Mouse (Mus musculus): ENCODE results near the gene Tars2.

The Tars2 gene

DNA sequence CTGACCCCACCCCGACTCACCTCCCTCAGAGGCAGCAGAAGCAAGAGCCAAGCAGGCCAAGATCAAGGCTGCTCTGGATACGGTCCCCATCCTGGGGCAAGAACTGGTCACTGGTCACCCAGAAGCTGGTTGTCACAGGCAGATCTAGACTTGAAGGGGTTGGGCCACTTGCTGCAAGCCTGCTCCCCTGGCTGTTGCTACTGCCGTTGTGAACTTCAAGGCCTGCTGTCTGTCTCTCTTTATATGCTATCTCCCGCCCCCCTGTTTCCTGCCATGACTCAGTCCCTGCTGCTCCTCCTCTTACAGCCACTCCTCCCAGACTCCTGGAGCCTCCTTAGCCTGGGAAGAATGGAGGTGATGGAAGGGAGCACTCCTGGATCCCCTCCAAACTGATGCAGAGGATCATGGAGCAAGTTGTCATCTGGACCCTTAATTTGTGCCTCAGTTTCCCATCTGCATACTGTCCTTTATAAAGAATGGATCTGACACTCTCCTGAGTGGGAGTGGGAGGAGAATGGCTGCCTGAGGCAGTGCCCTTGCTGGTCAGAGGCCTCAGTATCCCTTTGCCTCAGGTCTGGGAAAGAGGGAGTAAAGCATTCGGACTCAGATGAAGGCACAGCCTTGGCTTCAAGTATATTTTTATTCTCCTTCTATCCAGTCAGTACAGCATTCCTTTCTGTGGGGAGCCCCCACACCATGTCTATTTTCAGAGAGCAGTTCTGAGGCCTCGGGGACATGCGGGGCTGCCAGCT is 20.5 kb downstream of the Tars2 start, which contains the start of gene Ecm1:
Gene Ecm1, minus strand, starts transcription at position 217 of the 752 bp plus-strand sequence.
- in situ Hi-C loops (cut with MboI; ENCODE audit: low pct_unique_long_range_greater_than_20kb in 1 of 2, low sequenced_read_pairs in 2 of 2, unreplicated experiment in 1 of 2), result no loop called here

DNA sequence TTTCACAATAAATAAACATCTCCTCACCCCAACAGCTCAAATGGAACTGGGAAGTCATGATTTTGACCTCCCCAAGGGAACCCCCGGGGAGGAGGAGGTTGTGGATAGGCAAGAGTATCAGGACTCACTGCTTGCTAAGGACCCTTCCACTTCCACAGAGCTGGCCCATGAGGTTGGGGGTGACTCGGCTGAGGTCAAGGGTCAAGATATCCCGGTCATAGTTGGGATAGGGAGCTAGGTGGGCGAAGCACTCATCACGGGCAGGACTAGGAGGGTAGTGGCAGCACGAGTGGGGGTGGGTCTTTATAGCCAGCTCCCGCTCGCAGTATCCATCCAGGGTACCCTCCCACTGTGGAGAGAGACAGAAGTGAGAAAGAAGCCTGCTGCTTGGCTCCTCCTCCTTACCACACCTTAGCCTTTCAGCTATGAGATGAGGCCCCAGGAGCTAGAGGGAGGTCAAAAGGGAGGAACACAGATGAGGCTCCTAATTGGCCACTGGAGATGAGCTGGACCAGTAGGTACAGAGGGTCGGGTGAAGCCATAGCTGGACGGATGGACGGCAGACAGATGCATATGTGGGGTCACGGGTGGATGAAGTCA is 24.8 kb downstream of the Tars2 start:
- in situ Hi-C loops (cut with MboI; ENCODE audit: low pct_unique_long_range_greater_than_20kb in 1 of 2, low sequenced_read_pairs in 2 of 2, unreplicated experiment in 1 of 2), result no loop called here

DNA sequence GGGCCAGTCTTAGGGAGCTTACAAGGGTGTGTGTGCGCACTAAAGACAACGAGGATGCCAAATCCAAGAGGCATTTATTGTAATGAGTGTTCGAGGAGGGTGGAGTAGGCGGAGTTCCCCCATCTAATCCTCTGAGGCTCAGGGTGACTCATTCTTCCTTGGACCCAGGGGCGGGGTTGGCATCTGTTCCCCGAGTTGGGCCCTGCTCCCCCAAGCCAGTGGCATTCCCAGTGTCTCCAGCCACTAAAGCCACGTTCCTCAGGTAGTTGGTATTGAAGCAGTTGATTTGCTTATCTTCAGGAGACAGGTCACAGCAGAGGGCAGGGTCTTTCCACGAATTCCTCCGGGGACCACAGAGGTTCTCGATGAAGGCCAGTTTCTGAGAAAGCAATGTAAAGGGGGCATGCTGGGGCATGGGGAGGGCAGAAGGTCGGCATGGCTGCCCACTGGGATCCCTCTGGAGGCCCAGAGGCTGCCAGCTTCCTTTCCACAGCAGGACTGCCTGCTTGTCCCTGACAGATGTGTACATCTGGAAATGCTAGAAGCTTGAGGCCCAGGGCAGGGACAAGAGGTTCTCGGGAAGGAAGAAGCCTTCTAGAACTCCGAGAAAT is 25.8 kb downstream of the Tars2 start:
- in situ Hi-C loops (cut with MboI; ENCODE audit: low pct_unique_long_range_greater_than_20kb in 1 of 2, low sequenced_read_pairs in 2 of 2, unreplicated experiment in 1 of 2), result no loop called here

DNA sequence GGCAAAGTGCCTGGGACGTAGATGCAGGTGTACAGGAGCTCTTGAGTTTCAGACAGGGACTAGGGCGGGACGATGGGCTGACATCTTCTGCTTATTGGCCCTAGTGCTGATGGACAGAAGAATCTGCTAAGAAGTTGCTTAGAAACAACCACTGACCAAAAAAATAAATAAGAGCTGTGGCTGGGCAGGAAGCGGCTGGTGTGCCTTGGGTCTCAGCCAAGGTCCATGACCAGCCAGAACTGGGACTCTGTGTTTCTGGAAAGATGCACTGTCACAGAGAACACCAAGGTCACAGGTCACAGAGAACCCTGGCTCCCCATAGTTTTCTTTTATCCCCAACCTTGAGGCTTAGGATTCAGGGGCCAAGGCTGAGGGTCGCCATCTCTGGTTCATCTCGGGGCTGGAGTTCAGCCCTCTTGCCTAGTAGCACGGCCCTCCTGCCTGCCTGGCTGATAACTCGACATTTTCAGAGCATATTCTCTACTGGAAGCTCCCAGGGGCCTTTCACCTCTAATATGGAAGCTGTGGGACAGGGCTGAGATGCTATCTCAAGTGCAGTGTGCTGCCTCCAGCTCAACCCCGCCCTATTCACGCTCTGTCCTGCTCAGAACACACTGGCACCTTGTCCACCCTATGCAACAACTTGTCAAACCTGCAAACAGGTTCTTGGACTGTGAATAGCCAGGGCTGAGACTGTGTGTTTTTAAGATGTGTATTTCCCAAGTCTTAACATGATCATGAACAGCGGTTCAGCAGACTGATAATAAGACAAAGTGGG is 27.1 kb downstream of the Tars2 start:
- in situ Hi-C loops (cut with MboI; ENCODE audit: low pct_unique_long_range_greater_than_20kb in 1 of 2, low sequenced_read_pairs in 2 of 2, unreplicated experiment in 1 of 2), result no loop called here

DNA sequence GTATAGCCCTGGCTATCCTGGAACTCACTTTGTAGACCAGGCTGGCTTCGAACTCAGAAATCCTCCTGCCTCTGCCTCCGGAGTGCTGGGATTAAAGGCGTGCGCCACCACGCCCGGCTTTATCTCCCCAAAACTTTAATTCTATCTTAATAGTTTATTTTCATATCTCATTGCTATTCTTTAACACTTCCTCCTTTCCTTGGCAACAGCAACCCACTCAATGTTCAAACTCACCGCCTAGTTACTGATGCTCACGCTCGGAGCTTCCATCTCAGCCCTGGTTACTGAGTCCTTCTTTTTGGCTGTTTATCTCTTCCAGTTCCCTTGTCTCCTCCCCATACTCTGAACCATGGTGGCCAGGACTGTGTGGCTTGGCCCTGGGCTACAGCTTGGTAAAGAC is 27.7 kb downstream of the Tars2 start:
- in situ Hi-C loops (cut with MboI; ENCODE audit: low pct_unique_long_range_greater_than_20kb in 1 of 2, low sequenced_read_pairs in 2 of 2, unreplicated experiment in 1 of 2), result no loop called here

DNA sequence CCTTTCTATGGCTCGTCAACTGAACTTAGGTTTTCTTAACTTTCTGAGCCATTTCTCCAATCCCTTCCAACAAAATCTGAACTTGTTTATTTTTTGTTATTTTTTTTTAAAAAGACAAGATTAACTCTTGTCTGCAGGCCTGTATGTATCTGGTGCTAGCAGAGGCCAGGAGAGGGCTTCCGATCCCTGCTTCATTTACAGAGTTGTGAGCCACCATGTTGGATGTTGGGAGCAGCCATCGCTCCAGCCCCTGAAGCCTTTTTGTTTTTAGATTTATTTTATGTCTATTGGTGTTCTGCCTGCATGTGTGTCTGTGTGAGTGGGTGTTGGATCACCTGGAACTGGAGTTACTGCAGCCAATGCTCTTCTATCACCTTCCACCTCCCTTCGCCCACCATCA is 28.2 kb downstream of the Tars2 start:
- in situ Hi-C loops (cut with MboI; ENCODE audit: low pct_unique_long_range_greater_than_20kb in 1 of 2, low sequenced_read_pairs in 2 of 2, unreplicated experiment in 1 of 2), result no loop called here

DNA sequence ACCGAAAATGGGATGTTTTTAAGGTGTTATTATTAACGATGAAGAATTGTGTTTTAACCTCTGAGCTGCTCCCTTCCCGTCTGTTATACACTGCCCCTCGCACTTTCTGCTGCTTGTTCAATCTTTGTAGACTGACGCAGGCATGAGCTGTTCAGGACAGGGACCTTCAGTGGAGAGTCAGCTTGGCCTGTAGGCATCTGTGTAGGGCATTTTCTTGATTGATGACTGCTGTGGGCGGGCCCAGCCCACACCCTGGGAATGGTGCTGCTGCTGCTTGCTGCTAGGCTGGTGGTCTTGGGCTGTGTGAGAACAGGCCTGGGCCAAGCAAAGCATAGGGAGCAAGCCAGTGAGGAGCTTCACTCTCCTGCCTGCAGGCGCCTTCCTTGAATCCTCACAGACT is 29.6 kb downstream of the Tars2 start:
- in situ Hi-C loops (cut with MboI; ENCODE audit: low pct_unique_long_range_greater_than_20kb in 1 of 2, low sequenced_read_pairs in 2 of 2, unreplicated experiment in 1 of 2), result no loop called here

DNA sequence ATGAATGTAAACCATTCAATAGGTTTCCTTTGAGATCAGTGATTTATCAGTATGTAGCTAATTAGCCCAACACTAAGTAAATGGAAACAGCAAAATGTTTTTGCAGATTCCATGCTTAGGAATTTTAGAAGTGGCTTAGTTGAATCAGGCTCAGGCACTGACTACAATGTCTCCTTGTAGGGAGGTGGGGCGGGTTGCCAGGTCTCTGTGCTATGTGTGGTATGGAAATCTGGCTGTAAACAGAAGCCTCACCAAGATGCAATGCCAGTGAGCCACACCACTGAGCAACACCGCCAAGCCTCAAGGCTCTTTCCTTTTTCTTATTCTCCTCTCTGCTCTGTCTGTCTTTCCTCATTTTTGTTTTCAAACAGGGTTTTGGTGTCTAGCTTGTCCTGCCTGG is 31.1 kb downstream of the Tars2 start:
- in situ Hi-C loops (cut with MboI; ENCODE audit: low pct_unique_long_range_greater_than_20kb in 1 of 2, low sequenced_read_pairs in 2 of 2, unreplicated experiment in 1 of 2), result no loop called here

DNA sequence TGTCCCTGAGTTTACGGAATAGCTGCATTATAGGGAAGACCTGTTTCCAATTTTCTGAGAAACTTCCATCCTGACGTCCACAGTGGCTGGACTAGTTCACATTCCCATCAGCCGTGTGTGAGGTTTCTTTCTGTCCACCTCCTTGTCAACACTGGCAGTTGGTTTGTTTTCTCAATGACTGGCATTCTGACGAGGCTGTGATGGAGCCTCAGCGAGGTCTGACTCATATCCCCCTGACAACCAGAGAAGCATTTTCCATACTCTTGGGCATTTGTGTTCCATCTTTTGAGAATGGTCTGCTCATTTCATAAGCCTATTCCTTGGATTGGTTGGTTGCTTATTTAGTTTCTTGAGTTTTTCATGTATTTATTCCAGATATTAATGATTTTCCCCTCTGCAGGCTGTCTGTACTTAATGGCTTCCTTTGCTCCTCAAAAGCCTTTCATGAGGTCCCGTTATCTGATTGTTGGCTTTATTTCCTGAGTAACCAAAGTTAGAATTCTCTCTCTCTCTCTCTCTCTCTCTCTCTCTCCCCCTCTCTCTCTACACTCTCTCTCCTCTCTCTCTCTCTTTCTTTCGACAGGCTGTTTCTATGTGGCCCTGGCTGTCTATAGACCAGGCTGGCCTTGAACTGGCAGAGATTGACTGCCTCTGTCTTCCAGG is 33.2 kb downstream of the Tars2 start:
- in situ Hi-C loops (cut with MboI; ENCODE audit: low pct_unique_long_range_greater_than_20kb in 1 of 2, low sequenced_read_pairs in 2 of 2, unreplicated experiment in 1 of 2), result no loop called here

DNA sequence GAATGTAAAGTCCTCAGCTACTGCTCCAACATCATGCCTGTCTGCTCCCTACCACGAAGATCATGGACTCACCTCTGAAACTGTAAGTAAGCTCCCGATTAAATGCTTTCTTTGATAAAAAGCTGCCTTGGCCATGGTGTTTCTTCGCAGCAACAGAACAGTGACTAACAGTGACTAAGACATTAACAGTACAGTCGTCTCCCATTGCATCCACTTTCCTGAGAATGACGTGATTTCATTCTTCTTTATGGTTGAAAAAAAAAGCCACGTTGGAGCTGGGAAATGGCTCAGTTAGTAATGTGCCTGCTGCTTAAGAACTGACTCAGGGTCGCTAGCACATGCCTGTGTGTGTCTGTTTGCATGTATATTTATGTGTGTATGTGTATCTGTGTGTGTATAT is 34.1 kb downstream of the Tars2 start:
- in situ Hi-C loops (cut with MboI; ENCODE audit: low pct_unique_long_range_greater_than_20kb in 1 of 2, low sequenced_read_pairs in 2 of 2, unreplicated experiment in 1 of 2), result no loop called here

DNA sequence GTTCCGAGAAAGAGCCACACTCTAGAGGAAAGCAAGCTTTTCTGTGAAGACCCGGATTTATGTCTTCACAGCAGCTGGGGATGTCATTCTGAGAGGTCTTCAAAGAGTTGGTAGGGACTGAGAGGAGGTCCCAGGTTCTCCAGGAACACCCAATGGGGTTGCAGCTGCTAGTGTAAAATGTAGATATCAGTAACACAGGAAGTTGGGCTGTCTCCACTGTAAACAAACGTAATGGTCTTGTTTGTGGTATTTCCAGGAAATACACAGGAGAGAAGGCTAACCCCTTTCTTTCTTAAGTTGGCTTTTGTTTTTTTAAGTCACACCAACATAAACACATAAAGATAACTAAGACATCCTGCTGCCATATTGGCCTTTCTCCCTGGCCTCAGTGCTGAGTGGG is 37.6 kb downstream of the Tars2 start:
- in situ Hi-C loops (cut with MboI; ENCODE audit: low pct_unique_long_range_greater_than_20kb in 1 of 2, low sequenced_read_pairs in 2 of 2, unreplicated experiment in 1 of 2), result loop anchor here in 1 of 2 experiments (25.0 kb wide), 1 partner anchor 210 kb away; no protein-coding TSS in a partner anchor

DNA sequence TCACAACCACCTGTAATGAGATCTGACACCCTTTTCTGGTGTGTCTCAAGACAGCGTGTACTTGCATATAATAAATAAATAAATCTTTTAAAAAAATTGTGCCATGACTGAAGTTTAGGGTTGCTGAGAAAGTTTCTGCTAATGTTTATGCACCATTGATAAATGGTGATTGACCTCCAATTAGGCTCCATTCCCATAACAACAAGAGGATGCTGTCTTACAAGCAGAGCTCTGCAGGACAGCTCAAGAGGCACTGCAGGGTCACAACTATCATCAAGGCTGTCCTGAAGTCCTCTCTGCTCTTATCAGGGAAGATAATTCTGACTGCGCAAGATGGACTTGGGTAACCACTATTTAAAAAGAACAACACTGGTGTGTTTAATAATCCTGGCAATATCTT is 41.9 kb downstream of the Tars2 start:
- in situ Hi-C loops (cut with MboI; ENCODE audit: low pct_unique_long_range_greater_than_20kb in 1 of 2, low sequenced_read_pairs in 2 of 2, unreplicated experiment in 1 of 2), result loop anchor here in 1 of 2 experiments (25.0 kb wide), 1 partner anchor 206 kb away; no protein-coding TSS in a partner anchor

DNA sequence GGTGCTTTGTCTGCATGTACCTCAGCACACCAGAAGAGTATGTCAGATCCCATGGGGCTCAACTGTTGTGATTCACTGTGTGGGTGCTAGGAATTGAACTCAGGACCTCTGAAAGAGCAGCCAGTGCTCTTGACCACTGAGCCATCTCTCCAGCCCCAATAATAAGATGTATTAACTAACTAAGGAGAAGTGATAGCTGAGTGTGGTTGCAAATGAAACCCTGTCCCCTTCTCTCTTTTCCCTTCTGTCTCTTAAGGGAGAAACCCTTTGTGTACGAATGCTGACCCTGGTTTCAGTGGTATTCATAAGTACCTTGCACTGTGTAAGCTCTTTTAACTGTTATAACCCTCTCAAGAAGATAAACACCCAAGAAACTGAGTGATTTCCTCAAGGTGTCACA is 43.9 kb downstream of the Tars2 start:
- in situ Hi-C loops (cut with MboI; ENCODE audit: low pct_unique_long_range_greater_than_20kb in 1 of 2, low sequenced_read_pairs in 2 of 2, unreplicated experiment in 1 of 2), result loop anchor here in 1 of 2 experiments (25.0 kb wide), 1 partner anchor 204 kb away; no protein-coding TSS in a partner anchor

DNA sequence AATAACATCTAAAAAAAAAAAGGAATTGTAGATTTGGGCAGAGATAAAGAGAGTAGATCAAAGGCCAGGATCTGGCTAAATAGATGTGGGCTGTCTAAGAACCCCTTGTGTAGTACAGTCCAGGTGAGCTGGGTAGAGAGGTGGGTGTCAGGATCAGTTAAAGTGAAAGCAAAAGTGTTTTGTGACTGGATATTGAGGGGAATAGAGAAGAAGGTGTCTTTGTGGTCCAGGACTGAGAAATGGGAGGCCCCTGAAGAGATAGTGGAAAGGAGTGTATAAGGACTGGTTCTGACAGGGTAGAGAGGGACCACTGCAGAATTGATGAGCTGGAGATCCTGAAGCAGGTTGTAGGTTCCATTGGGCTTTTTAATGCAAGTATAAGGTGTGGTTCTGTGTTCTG is 50.0 kb downstream of the Tars2 start:
- in situ Hi-C loops (cut with MboI; ENCODE audit: low pct_unique_long_range_greater_than_20kb in 1 of 2, low sequenced_read_pairs in 2 of 2, unreplicated experiment in 1 of 2), result loop anchor here in 1 of 2 experiments (25.0 kb wide), 1 partner anchor 198 kb away; no protein-coding TSS in a partner anchor

DNA sequence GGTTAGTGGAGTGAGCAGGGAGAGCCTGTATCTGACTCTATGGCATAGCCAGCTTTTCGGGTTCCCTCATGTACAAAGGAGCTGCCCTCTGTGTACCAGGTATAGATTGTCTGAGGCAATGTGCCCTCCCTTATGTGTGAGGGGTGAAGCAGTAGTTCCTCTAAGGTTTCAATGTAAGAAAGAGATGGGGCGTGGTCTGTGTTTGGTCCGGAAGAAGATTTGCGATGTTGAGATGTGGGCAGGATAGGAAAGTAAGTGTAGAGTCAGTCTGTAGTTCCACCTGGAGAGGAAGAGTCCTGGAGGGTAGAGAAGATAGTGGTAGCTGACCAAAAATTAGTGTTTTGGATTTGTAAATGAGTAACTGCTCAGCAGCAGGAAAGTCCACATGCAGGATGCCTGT is 51.0 kb downstream of the Tars2 start:
- in situ Hi-C loops (cut with MboI; ENCODE audit: low pct_unique_long_range_greater_than_20kb in 1 of 2, low sequenced_read_pairs in 2 of 2, unreplicated experiment in 1 of 2), result loop anchor here in 1 of 2 experiments (25.0 kb wide), 1 partner anchor 197 kb away; no protein-coding TSS in a partner anchor

DNA sequence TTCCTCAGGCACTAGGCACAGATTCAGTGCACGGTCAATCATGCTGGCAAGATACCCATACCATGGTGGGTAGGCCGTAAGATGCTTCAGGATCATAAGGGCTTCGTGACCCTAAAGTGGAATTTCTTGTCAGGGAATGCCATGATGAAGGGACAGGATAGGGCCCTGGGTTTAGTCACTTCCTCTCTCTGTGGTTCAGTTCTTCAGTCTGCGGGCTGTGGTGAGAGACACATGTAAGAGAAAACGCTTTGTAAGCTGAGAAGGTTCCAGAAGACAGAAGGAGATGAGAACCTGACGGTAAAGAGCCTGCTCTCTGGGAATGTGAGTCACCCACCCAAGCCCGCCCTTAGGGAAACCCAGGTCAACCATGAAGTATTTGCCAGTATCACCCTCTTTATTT is 52.5 kb downstream of the Tars2 start:
- in situ Hi-C loops (cut with MboI; ENCODE audit: low pct_unique_long_range_greater_than_20kb in 1 of 2, low sequenced_read_pairs in 2 of 2, unreplicated experiment in 1 of 2), result loop anchor here in 1 of 2 experiments (25.0 kb wide), 1 partner anchor 195 kb away; no protein-coding TSS in a partner anchor

DNA sequence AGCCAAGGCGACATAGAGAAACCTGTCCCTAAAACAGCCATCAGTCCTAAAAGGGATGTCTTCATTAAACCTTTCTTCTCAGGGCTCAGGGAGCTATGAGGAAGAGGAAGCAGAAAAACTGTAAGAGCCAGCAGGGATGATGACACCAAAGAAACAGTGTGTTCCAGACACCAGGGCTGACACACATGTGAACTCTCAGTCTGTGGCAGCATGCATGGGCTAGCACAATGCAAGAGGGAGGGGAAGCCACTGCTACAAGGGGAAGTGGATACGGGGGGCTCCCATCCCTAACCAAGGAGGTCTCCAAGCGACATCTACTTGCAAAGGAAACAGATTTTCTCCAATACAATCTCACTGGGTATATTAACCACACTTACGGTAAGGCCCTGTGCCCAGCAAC is 53.7 kb downstream of the Tars2 start:
- in situ Hi-C loops (cut with MboI; ENCODE audit: low pct_unique_long_range_greater_than_20kb in 1 of 2, low sequenced_read_pairs in 2 of 2, unreplicated experiment in 1 of 2), result loop anchor here in 1 of 2 experiments (25.0 kb wide), 1 partner anchor 194 kb away; no protein-coding TSS in a partner anchor

DNA sequence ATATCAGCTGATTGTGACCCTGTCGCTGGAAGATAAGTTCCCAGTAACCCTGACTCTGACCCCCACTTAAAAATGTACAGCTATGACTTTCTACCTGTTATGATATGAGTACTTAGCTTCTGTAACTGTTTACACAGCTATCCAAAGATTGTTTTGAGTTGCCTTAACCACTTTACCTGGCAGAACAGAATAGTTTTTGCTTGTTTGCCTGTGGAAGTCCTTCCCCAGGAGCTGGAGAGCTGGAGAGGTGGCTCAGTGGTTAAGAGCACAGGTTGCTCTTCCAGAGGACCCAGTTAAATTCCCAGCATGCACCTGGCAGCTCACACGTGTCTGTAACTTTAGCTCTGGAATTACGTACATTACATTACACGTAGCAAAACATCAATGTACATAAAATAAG is 55.4 kb downstream of the Tars2 start:
- in situ Hi-C loops (cut with MboI; ENCODE audit: low pct_unique_long_range_greater_than_20kb in 1 of 2, low sequenced_read_pairs in 2 of 2, unreplicated experiment in 1 of 2), result loop anchor here in 1 of 2 experiments (25.0 kb wide), 1 partner anchor 192 kb away; no protein-coding TSS in a partner anchor

Data from mouse embryonic stem cell (cell line).